Mouse (Mus musculus): Measurements from ENCODE around the gene Ifitm7. TPM values are rescaled to one million over a fixed set of nuclear protein-coding genes. Genes with fewer than 3 reads are reported as not detected.
A peak's percentile ranks its signal among the peaks of the same experiment; 100 is the strongest.

Ifitm7 gene
- total and polyA plus RNA-seq, 2 experiments from 2014 or later = 0.42 to 1.9 TPM

DNA sequence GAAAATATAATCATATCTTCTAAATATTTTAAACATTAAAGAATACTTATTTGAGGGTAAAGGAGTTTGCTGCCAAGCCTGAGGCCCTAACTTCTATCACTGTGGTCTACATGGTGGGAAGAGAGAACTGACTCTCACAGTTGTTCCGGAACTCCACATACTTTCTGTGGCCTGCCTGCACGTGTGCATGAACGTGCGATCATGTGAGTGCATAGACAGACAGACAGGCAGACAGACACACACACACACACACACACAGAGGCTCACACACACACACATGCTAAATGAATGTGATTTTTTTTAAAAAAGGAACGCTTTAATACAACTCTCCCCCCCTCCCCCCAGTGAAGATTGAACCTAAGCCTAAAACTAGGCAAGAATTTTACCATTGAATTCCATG lies 41.9 kb downstream of the Ifitm7 start:
- Histone ChIP-seq H3K27ac (no peak overlapping the region), H3K4me3 (ENCODE audit: low read length) (no peak overlapping the region), H3K9me3 (ENCODE audit: low read length) (no peaks in the 10 kb centered on the region), H3K27me3 (ENCODE audit: insufficient read depth, low read length) (no peaks in the 10 kb centered on the region), H3K4me1 (ENCODE audit: insufficient read depth, low read length) (0 out of 2 replicates have a peak, but pooled peaks cover 8% of the 10 kb centered on the region), H3K36me3 (ENCODE audit: insufficient read depth, low read length) (no peaks in the 10 kb centered on the region), H3K4me2 (ENCODE audit: low read depth, low read length) (no peak overlapping the region), H3K9ac (replicated peaks; ENCODE audit: low read length) (no peak overlapping the region)
- no peak for TF ChIP-seq CTCF (IDR thresholded peaks at IDR 0.05; ENCODE audit: low read depth)
- 86% methylated on average over 5 of the region's 5 CpGs for WGBS
- no peak for ATAC-seq
- DNase-seq (ENCODE audit: low spot score) = no peak

DNA sequence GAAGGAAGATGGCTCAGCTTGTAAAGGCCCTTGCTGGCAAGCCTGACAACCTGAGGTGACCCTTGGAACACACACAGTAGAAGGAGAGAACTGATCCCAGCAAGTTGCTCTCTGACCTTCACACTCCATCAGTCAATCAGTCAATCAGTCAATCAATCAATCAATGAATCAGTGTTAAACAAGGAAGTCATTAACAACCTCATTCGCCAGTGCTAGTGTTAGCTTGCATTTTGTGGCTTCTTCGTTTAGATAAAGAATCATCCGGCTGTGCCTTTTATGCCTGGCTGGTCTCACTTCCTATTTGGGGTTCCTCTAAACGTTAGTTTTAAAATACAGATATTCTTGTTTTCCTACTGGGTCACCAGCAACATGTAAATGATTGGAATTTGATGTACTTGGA lies 42.5 kb downstream of the Ifitm7 start:
- no peak overlapping the region for H3K4me2 ChIP-seq (ENCODE audit: low read depth, low read length)
- no peaks in the 10 kb centered on the region for H3K36me3 ChIP-seq (ENCODE audit: insufficient read depth, low read length)
- no peak overlapping the region for H3K4me3 ChIP-seq (ENCODE audit: low read length)
- H3K9ac ChIP-seq (replicated peaks; ENCODE audit: low read length) = no peak overlapping the region
- 68% methylated on average over 4 of the region's 4 CpGs for WGBS
- no peak for DNase-seq (ENCODE audit: low spot score)
- H3K27ac ChIP-seq = no peak overlapping the region
- H3K27me3 ChIP-seq (ENCODE audit: insufficient read depth, low read length) = no peaks in the 10 kb centered on the region
- no peak for TF ChIP-seq CTCF (IDR thresholded peaks at IDR 0.05; ENCODE audit: low read depth)
- no peak for ATAC-seq
- no peaks in the 10 kb centered on the region for H3K9me3 ChIP-seq (ENCODE audit: low read length)
- H3K4me1 ChIP-seq (ENCODE audit: insufficient read depth, low read length) = 0 out of 2 replicates have a peak, but pooled peaks cover 8% of the 10 kb centered on the region

DNA sequence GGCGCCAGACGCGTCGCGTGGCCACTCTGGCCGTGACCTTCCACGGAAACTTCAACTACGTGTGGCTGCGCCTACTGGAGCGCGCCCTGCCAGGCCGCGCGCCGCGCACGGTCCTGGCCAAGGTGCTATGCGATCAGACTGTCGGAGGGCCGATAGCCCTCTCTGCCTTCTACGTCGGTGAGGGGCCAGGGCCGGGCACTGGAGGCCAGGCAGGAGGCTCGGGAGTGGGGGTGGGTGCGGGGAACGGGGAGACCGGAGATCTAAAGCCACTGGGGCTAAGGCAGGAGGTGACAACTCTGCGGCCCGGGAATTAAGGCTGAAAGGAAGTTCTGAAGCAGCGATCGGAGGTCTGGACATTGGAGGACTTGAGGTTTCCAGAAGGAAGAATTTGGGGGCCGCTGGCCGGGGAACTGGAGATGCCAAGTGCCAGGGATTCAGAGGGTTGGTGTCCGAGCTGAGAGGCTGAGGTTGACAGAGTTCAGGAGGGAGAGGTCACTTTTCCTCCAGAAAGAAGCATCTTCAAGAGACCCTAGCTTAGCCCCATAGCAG lies 45.8 kb downstream of the Ifitm7 start:
- H3K27me3 ChIP-seq (ENCODE audit: insufficient read depth, low read length) = no peaks in the 10 kb centered on the region
- H3K4me2 ChIP-seq (ENCODE audit: low read depth, low read length) = peak overlapping the region; percentile 84
- 0 out of 2 replicates have a peak, but pooled peaks cover 8% of the 10 kb centered on the region for H3K4me1 ChIP-seq (ENCODE audit: insufficient read depth, low read length)
- H3K4me3 ChIP-seq (ENCODE audit: low read length) = peak overlapping the region; percentile 50
- DNase-seq (ENCODE audit: low spot score) = no peak
- ATAC-seq = peak; percentile 90
- peak overlapping the region; percentile 28 for H3K27ac ChIP-seq
- H3K36me3 ChIP-seq (ENCODE audit: insufficient read depth, low read length) = no peaks in the 10 kb centered on the region
- 2% methylated on average over 34 of the region's 34 CpGs for WGBS
- H3K9ac ChIP-seq (replicated peaks; ENCODE audit: low read length) = peak overlapping the region; percentile 65
- no peak for TF ChIP-seq CTCF (IDR thresholded peaks at IDR 0.05; ENCODE audit: low read depth)
- H3K9me3 ChIP-seq (ENCODE audit: low read length) = no peaks in the 10 kb centered on the region

DNA sequence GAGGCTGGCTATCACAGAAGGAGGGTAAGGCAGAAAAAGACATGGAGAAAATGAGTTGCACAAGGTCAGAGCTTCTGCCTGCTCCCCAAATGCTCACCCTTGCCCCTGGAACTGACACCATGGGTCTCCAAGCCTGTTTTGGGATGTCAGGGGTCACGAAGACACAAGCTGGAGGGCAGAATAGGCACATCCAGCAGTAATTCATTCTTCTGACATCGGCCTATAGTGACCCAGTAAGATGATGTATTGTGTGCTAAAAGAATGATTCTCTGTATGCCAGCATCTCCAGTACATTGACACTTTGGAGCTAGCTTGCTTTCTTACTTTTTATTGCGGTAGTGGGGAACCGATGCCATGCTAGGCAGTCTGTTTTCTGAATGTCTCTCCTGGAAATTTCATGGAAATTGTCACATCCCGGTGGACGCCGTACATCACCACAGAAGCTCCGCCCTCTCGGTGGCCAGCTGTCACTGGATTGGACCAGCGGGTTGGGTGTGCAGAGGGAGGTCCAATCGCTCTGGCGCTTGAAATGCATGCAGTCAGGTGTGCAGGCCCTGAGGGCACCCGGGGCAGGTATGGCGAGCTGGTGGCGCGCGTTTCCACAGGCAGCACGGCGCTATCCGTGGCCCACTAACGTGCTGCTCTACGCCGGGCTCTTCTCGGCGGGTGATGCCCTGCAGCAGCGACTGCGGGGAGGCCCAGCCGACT lies 46.4 kb downstream of the Ifitm7 start:
- WGBS = 2% methylated on average over 28 of the region's 28 CpGs
- ATAC-seq = peak; percentile 99
- Histone ChIP-seq H3K4me1 (ENCODE audit: insufficient read depth, low read length) (0 out of 2 replicates have a peak, but pooled peaks cover 8% of the 10 kb centered on the region), H3K27ac (peak overlapping the region; percentile 64), H3K27me3 (ENCODE audit: insufficient read depth, low read length) (no peaks in the 10 kb centered on the region), H3K4me2 (ENCODE audit: low read depth, low read length) (peak overlapping the region; percentile 84), H3K36me3 (ENCODE audit: insufficient read depth, low read length) (no peaks in the 10 kb centered on the region), H3K9me3 (ENCODE audit: low read length) (no peaks in the 10 kb centered on the region), H3K4me3 (ENCODE audit: low read length) (peak overlapping the region; percentile 50), H3K9ac (replicated peaks; ENCODE audit: low read length) (peak overlapping the region; percentile 65)
- DNase-seq (ENCODE audit: low spot score) = peak; percentile 89
- no peak for TF ChIP-seq CTCF (IDR thresholded peaks at IDR 0.05; ENCODE audit: low read depth)

Other genes starting within 250 kb of the Ifitm7 start
- gene Rrn3, start 206.2 kb downstream of the Ifitm7 start, total RNA-seq (2014; rRNA removed) = 73.5 and 83.8 TPM in 2 replicates
- gene Rrn3, start 206.2 kb downstream of the Ifitm7 start, polyA plus RNA-seq (2015; fragmentation: Nextera tagmentation; extraction: Ambion mirVana) = 74.7 and 77.2 TPM in 2 replicates
- 138 and 171 TPM in 2 replicates for gene Ntan1, start 168.0 kb downstream of the Ifitm7 start, total RNA-seq (2014; rRNA removed)
- 234 and 243 TPM in 2 replicates for gene Ntan1, start 168.0 kb downstream of the Ifitm7 start, polyA plus RNA-seq (2015; fragmentation: Nextera tagmentation; extraction: Ambion mirVana)
- 75.2 and 89.1 TPM in 2 replicates for gene Pdxdc1, start 83.8 kb downstream of the Ifitm7 start, total RNA-seq (2014; rRNA removed)
- gene Pdxdc1, start 83.8 kb downstream of the Ifitm7 start, polyA plus RNA-seq (2015; fragmentation: Nextera tagmentation; extraction: Ambion mirVana) = 58.2 and 64.2 TPM in 2 replicates
- gene Mpv17l, start 83.7 kb downstream of the Ifitm7 start, total RNA-seq (2014; rRNA removed) = 48.6 and 71.1 TPM in 2 replicates
- 46.4 and 48.4 TPM in 2 replicates for gene Mpv17l, start 83.7 kb downstream of the Ifitm7 start, polyA plus RNA-seq (2015; fragmentation: Nextera tagmentation; extraction: Ambion mirVana)
- gene 2900011O08Rik, start 284 bp downstream of the Ifitm7 start, total RNA-seq (2014; rRNA removed) = 143 and 154 TPM in 2 replicates
- gene 2900011O08Rik, start 284 bp downstream of the Ifitm7 start, polyA plus RNA-seq (2015; fragmentation: Nextera tagmentation; extraction: Ambion mirVana) = 157 and 172 TPM in 2 replicates
- 19.4 and 26.5 TPM in 2 replicates for gene Nde1, start 176.4 kb upstream of the Ifitm7 start, total RNA-seq (2014; rRNA removed)
- gene Nde1, start 176.4 kb upstream of the Ifitm7 start, polyA plus RNA-seq (2015; fragmentation: Nextera tagmentation; extraction: Ambion mirVana) = 25.3 and 28.0 TPM in 2 replicates
- 21.1 and 22.8 TPM in 2 replicates for gene Marf1, start 176.5 kb upstream of the Ifitm7 start, total RNA-seq (2014; rRNA removed)
- gene Marf1, start 176.5 kb upstream of the Ifitm7 start, polyA plus RNA-seq (2015; fragmentation: Nextera tagmentation; extraction: Ambion mirVana) = 7.7 and 8.0 TPM in 2 replicates